Mouse (Mus musculus) ES-CJ7 (cell line): ENCODE measurements at regions not wholly inside any gene's neighbourhood (a gene's known extent, or its start where the extent isn't known, plus 50 kb on each side); places are given as distances from the start of the nearest gene placed in this dataset.

Experiments used
- DNase-seq: peaks from one replicate; pipeline ENCODE4 v3.0.0; 2011; ENCODE audit warnings: low read depth, low spot score

DNA sequence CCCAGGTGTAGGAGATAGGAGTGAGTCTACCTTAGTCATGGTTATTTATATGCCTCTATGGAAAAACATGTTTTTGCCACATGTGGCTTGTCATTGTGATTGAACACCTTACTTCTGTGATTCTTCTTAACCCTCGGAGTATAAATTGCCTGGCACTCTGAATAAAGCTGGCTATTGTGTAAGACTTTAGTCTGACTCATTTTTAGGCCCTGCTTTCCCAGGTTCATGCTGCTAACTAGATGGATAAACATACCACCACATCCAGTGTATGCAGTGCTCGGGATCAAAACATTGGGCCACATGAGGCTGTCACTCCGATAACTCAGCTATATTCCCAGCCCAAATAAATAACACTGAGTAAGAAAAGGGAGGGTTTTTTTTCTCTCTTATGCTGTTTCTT, 287.2 kb downstream of the Gsdmc2 start:
- DNase-seq: no peak

DNA sequence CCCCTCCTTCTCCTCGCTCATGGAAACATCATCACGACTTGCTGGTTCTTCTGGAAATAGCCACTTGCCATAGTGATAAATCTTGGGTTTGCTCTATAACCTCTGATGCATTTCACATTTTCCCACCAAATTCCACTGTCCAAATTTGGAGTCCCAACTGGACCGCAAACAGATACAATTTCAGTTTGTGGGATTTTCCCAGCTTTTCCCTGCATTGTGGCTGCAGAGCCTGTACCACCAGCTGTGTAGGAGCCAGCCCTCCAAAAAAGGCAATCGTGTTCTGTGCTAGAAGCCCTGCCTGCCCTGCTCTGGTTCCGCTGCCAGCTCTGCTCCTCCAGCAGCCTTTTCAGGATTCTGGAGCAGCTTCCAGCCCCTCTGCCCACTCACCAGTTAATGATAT, 291.4 kb downstream of the Gsdmc2 start:
- DNase-seq: no peak

DNA sequence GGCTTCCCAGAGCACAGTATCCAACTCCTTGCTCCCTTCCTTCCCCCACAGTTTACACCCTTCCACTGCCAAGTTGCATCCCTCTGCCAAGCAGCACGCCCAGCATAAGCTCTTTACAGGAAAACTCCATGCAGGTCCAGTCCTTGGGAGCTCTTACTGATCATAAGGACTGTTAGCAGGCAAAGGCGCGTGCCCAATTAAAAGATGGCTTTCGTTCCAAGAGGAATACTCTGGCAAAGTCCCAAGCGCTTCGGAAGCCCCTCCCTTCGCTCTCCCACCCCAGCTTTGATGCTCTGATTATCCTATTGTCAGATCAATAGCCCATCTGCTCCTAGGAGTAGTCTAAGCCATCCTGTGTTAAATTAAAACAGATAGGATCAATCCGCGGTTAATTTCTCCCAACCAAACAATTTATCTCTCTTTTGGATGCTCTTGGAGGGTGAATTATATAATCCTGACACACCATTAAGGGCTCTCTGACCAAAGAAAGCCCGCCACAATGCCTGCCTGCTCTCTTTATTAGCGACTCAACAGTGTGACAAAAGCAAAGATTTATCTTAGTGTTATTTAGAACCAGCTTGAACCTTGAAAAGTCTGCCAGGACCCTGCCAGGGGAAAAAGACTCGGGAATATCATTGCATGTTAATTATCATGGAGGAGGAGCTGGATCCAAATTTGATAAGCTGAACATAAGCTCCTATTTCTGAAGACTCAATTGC, 312.5 kb downstream of the Gsdmc2 start:
- no peak for DNase-seq

DNA sequence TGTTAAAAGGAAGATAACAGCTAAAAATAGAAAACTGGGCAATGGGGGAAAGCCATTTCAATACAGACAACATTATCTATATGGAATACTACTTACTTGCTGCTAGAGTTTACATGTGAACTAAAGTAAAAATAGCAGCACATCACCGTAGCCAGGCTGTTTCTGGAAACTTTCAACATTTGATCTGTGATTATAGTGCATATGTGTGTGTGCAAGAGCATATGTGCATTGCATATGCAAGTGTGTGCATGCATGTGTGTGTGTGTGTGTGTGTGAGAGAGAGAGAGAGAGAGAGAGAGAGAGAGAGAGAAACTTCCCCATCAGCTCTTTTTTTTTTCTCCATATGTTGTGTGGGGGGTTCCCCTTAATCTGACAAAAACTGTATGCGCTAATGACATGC, 317.7 kb downstream of the Gsdmc2 start:
- DNase-seq: no peak

DNA sequence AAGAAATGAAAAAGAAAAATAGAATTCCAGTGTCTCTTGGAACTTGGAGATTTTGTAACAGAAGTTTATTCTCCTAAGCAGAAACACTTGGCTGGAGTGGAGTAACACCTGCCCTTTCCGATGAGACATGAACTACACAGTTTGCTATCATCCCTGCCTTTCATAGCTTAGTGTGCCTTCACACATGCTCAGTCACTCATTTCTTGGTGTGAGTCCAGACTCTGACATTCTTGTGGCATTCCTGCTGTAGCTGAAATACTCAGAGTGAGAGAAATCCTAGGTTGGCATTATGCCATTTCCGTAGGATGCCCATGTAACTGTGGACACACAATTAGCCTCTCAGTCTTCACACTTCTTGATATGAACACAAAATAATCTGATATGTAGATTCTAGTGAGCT, 318.2 kb downstream of the Gsdmc2 start:
- no peak for DNase-seq

DNA sequence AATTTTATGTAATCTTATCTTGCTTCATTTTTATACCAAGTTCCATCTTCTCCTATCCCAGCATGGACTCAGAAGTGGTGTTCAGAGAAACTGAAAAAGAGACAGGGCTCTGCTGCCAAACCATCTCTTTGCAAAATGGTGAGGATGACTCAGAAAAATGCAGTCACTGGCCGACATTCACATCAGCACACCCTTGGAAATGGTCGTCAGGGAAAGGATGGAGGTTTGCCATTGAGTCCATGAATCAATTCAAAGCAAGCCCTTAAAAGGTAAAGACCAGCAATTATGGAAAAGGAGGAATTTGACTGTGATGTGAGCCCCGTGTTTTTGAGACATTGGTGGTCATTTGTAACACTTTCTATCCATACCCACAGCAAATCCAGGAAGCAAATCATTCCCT, 327.7 kb downstream of the Gsdmc2 start:
- no peak for DNase-seq

DNA sequence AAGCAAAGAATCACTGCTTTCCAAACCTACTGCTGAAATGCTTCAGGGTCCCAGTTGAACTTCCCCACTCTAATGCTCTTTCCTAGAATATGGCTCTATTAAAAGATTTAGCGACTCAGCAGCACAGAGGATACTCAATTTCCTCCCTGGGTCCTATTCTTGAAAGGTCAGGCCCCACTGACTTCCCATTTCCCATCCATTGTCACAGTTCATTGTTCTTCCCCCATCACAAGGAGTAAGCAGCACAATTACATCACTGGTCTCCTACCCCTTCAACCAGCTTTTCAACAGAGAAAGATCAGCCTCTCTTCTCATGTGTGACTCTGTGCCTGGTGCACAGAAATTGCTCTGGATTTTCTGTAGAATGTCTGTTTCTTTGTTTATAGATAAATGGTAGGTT, 344.5 kb downstream of the Gsdmc2 start:
- no peak for DNase-seq

DNA sequence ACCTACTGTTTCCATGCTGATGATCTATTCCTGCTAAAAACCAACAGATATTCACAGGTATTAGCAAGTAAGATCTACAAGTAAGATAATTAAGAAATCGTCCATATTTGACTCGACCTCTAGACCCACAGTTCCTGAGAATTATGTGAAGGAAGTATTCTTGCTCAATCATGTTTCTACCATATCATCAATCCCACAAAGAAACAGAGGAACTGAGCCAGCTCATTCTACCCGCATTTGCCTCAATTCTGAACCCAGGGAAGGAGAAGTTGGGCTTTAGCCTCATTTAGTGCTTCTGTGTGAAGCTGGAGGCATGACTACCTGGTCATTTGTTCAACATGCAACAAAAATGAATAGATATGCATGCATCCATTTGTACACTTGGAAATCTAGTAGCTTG, 346.5 kb downstream of the Gsdmc2 start:
- no peak for DNase-seq

DNA sequence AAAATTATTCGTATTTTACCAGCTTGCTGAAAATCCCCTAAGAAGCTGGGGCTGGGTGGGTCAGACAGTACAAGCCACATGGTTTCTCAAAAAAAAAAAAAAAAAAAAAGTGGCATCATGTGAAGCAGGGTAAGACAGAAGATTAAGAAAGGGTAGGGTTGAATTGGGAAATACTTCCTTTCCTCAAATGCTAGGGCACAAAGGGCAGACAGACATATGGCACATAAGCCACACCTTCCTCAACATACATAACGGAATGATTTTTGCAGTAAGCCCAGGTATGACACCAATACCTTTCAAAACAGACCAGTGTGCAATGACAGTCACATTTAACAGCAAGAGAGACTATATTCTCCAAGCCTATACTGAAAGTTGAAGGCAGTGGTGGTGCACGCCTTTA, 347.8 kb downstream of the Gsdmc2 start:
- DNase-seq: no peak

DNA sequence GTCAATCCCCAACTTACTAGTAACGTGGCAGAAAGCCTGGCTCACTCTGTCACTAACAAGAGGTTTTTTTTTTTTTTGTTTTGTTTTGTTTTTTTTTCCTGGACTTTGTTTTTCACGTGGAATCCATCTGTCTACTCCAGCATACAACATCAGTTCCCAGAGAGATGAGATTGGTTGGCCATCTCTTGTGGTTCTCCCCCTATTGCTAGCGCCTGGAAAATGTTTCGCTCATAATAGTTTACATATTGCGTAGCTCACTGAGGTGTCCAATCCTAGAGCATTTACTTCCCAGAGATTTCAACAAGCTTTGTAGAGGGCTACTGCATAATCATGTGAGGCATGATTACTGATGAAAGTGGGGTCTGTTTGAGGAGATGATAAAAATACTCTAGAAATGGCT, 360.1 kb downstream of the Gsdmc2 start:
- no peak for DNase-seq

DNA sequence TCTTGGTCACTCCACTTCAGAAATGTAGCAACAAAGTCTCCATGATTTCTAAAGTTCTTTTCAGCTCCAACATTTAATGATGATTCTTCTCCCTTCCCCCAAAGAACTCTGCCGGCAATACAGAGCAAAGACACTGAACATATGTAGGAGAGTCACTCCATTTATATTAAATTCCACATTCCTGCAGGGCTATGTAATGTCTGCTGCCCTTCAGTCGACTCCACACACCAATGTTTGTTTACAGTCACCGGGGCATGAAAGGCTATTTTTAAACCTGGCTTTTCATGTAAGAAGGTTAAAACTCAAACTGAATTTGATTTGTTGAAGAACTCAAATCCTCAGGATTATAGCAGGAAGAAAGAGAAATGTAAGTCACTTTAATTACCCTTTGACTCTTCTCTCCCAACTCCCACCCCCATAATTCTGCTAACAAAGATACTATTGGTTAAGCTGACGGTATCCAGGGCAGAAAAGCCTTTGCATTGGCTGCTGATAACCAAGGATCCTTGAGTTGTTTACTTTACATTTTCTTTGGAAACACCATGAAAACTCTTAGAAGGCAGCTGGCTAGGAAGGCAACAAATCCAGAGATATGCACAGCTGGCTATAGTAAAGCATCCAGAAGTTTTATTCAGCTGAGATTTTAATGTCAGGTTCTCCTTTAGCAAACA, 360.6 kb downstream of the Gsdmc2 start:
- no peak for DNase-seq

DNA sequence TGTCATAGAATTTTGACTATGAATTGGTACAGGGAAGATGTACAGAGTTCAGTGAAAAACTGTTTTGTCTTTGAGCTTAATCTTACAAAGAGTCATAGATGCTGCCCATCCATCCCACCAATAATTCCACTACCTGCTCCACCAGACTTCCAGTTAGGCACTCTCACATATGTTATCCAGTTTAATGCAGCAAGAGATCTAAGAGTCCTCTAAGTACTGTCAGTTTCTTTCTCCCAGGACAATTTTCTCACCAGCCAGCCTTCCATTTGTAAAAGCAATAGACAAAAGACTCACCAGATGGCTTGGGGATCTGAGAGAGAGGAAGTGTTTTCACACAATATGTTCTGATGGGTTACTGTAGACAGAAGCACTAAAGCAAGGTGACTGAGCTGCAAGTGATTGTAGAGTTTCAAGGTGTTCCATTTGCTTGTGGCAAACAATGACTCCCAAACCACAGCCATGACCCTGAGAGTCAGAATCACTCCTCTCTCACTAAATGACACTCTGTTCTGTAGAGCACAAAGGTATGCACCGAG, 365.6 kb downstream of the Gsdmc2 start:
- DNase-seq: no peak

DNA sequence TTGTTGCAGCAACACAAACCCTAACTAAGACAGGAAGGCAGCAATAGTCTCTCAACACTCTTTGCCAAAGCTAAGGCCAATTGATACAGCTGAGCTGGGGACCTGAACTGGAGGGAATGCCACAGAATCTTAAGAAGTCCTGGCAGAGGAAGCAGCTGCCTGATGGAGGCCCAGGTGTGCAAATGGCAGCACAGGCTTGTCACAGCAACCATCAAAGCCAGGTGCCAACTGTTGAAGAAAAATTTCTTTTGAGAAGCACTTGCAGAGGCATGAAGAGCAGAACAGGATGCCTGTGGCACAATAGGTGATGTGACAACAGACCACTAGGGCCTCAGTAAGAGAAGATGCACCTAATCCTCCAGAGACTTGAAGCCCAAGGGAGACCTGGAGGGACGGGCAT, 378.1 kb downstream of the Gsdmc2 start:
- no peak for DNase-seq

DNA sequence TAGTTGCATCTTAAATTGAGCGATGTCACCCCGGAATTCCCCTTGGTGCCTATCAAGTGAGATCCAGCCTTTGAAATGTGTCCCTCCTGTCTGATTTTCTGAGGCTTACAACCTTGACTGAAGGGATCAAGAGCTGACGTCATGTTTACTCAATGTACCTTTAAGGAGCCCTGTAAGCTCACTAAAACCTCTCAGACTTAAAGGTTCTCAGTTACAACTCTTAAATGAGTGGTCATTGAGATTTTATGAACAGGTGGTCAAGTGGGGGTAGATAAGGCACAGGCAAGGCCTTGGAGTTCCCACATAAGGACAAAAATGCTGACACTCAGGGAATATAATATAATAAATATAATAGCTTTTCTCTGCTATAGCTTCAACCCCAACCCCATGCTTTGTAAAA, 392.4 kb downstream of the Gsdmc2 start:
- DNase-seq: no peak

DNA sequence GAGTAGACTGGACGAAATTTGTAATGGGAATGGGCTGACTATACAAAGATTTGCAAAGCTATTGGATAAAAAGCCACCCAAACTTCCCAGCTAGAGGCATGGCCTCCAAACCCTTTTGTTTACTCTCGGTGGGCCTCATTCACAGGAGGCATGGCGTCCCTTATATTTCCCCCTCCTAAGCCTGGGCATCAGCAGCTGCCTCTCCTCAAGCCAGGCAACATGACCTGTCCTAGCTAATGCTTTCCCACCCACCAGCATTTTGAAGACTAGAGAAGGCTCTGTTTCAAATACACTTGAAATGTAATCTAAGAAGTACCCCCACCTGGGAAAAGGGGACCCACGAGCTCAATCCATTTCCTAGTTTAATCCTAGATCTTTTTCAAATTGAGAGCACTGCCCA, 398.7 kb downstream of the Gsdmc2 start:
- DNase-seq: no peak

DNA sequence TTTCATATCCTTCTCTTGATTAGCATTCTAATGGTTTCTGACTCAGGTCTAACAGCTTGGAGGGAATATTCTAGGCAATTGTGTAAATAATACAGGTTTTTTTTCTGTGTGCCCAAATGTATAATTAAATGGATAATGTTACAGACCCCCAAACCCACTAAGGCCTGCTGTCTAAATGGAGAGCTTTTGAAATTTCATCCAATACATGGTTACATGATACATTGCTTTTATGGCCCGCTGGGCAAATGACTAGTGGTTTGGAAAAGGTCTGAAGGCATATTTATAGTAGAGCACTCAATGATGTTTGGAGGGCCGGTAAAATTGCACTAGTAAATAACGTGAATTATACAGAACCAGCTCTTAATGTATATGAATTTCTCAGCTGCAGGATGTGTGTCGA, 400.0 kb downstream of the Gsdmc2 start:
- DNase-seq: no peak

DNA sequence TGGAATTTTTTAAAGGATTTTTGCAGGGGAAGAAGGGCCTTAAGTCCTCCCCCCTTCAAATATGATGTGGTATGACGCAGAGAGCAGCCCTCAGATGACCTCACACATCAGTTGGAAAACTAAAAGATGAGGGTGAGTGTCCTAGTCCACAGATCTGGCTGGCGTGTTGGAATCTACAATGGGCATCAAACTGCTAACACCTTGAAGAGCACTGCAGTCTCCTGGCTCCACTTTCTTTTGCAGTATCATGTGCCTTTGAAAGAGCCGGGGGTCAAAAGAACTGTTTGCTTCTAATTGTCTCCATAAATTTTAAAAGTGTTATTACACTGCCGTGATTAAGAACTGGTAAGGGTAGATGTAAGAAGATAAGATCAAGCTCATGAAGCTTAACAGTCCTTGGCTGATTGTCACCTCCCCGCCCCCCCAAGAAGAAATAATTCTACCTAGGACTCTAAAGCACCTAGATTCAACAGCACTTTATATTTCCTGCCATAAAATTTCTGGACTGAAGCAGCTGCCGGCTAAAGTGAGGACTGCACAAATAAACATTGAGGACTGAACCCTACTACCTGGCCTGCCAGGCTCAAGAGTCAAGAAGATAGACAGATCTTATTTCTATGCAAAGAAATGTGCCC, 402.7 kb downstream of the Gsdmc2 start:
- DNase-seq: no peak

DNA sequence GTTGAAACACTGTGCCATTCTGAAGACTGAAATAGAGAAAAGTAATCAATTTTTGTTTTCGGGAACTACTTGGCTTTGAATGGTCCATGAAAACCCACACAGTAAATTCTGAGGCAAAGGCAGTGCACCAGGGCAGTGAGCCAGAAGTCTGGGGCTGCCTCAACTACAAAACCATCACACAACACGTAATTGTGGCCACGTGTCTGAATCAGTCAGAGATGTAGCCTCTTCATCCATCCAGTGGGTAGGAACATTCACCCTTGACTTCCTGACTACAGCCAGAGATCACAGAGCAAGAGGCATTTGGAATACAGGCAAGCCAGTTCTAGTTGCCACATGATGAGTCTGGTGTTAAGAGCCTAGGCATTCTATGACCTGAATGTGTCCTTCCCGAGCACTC, 432.3 kb downstream of the Gsdmc2 start:
- no peak for DNase-seq

DNA sequence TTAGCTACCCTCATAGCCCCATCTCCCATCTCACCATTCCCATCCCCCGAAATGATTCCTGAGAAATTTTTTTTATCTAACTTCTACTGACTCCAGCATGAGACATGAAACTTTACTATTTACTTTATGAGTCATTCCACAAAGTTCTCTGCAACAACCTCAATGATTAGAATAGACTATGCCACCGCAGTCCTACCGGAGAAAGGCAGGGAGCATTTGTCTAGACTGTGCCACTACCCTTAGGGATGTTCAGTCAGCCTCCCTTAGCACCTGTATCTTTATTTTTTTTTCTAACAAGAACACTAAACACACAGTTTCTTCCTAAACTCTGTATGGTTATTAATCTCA, 433.2 kb downstream of the Gsdmc2 start:
- DNase-seq: no peak

DNA sequence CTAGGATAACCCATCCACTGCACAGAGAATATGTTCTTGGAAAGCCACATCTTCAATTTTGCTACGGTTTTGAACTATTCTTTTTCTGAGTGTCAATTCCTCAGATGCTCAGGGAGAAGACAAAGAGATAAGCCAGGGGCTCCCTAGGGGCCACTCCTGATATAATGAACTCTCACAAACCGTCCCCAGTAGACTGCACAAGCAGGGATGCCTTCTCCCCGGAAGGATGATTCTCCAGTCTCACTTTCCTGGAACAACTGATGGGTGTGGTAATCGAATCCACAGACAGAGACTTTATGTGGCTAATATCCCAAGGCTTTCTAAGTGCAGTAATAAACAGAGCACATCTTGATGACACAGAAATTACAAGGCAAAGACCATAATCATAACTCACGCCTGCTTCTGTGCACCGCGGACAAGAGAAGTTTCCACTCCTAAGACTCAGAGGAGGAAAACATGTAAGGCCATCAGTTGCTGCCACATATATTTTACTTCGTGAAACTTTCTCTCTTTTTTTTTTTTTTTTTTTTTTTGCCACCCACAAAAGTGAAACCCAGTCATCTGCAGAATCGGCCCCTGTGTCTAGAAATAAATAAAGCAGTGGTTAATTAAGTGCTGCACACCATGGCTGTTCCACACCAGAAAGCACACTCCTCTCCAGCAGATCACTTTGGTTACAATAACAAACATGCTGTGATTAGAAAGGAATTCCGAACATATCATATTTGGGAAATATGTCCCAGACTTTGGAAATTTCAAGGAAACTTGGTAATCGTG, 433.8 kb downstream of the Gsdmc2 start:
- DNase-seq: no peak

DNA sequence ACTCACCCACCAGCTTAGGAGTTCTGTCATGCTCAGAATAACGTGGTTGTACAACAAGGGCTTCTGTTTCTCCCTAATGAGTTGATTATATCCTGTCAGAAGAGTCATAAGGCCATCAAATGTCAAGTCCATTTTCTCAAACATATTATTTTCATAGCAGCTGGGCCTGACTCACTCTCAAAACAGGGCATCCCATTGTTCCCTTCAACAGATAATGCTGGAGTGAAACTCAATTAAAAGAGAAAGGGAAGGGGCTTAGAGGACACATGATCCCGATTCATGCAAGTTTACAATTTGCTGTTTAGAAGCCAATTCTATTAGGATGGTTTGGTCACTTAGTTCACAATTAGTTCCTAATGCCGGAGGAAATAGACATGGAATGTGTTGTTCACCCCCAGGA, 444.5 kb downstream of the Gsdmc2 start:
- DNase-seq: no peak

DNA sequence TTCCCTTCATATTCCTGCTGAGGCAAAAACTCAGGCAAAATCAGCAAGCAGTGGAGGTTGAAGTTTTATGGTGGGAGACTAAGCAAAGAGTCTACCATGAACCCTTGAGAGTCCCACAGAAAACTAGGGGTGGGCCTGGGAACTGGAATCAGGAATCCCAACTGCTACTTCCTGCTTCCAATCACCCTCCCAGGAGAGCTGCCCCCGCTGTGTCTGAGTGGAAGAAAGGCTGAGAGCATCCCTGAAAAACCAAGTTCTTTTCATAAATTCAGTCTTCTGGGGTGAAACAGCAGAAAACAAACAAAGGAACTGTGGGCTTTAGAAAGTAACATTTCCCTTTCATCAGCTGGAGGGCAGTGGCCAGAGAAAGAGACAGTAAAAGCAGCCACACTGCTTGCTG, 445.0 kb downstream of the Gsdmc2 start:
- DNase-seq: no peak
